Mouse (Mus musculus): ENCODE measurements around the gene Camk1d.
"Not testable (repeated sequence)": the region's sequence is repeated elsewhere in the genome, so short reads cannot be mapped to it uniquely, and the experiment has no call there.

The Camk1d gene

DNA sequence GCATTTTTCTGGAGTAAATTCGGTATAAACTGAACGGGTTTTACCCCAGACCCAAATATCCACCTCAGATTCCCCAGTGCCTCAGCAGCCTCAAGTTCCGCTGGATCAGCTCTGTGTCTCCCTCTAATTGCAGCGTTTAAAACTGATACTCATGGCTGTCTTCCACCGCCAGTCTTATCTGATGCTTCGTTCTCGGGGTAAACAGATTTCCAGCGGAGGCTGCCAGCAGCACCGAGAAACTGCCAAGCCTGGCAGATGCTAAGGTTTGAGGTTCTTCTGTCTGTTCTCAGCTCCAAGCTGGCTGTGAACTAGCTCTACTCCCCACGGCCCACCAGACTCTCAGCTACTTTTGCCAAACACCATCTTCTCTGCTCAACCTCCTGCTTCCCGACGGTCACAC is 464.3 kb downstream of the Camk1d start:
- peak; percentile 59 to 88 for DNase-seq (ENCODE audit: low spot score in 2 of 2)

- DNase-seq (ENCODE audit: low spot score in 2 of 2), result not testable (repeated sequence)
Measured at GRCm38 (mm10) chr2:5249199-5249598, 465.1 kb downstream of the Camk1d start.
